Mouse (Mus musculus) cerebellum, adult 9-10 months (tissue): ENCODE measurements around the gene Shisa3.

Source experiments
- DNase-seq: peaks from one replicate; pipeline ENCODE4 v3.0.0; 2022

The Shisa3 gene

GRCm38 (mm10) chr5:67633831-67634268, 26.2 kb downstream of the Shisa3 start:
- DNase-seq = no peak

- no peak for DNase-seq
These were observed 26.7 kb downstream of the Shisa3 start for GRCm38 (mm10) chr5:67634339-67634738.

- DNase-seq = no peak
These were observed 33.1 kb downstream of the Shisa3 start for GRCm38 (mm10) chr5:67640596-67641312.

DNA sequence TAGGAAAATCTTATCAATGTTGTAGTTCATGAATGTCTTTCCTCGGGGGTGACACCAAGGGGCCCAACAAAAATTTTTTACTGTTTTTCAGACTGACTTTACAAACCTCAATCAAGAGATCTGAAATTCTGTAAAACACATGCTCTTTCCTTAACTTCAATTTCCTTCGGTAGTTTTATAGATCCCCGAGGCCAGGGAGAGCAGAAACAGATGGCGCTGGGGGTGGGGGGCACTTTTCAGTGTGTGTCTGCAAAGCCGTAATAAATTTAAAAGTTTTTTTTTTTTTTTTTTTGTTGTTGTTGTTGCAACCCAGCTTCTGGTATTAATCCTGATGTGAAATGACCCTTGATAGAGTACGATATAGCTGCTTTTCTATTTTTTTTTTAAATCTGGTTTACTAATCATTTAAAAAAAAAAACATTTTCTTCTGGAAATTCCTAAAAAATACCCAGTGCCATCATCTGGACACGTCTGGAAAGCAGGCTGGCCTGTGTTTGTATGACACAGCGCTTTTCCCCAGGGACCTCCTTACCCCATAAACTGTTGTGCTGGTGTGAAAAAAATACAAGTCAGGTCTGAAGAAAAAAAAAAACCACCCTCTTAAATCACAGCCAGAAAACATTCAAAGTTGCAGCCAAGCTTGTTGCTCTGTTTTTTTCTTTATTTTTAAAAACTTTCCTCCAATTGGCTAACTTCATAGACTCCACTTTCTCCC, 33.9 kb downstream of the Shisa3 start:
- no peak for DNase-seq

GRCm38 (mm10) chr5:67643537-67644255, 36.0 kb downstream of the Shisa3 start:
- no peak for DNase-seq

DNA sequence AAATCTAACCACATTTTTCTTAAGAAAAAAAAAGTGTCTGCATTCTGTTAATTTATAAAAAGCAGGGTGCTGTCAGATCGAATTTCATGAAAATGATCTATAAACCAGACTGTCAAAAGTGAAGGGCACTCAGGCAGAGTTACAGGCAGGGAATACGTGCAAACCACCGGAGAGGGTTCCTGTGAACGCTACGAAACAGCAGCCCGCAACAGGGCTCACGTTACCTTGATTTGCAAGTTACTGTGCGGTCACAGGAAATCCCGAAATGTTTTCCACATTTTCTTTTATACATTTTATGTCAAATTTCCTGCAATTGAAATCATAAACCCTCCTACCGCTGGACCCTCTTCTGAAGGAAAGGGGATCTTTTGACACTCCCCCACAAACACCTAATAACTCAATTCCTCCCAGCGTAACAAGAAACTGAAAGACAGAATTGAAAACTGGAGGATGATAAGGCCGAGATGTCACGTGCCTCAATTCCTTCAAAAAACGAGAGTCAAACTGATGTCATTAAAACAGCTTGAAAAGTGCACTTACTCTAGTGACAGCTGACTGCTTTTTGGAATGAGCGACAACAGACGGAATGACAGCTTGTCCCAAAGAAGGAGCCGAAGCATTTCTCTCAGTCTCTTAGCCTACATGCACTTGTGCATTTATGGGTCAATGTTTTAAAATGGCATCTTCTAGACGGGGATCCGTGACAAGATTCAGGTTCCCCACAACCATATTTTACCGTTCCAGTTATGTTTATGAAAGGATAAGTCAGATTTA, 39.3 kb downstream of the Shisa3 start:
- no peak for DNase-seq

DNA sequence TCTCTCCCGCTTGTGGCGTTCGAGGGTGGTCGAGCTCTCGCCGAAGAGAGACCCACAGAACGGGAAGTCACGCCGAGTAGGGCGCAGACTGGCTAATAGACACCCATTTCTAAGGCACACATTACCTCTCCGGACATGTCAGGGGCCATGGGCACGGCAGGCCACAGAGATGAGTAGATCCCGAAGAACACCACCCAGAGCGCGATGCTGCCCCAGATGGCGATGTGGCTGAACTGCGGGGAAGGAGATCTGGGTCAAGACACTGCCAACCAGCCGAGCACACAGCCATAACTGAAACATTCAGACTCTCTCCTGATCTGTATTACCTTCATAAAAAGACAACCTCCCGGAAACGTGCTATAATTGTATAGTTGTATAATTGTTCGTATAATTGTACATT, 39.9 kb downstream of the Shisa3 start:
- DNase-seq = no peak

DNA sequence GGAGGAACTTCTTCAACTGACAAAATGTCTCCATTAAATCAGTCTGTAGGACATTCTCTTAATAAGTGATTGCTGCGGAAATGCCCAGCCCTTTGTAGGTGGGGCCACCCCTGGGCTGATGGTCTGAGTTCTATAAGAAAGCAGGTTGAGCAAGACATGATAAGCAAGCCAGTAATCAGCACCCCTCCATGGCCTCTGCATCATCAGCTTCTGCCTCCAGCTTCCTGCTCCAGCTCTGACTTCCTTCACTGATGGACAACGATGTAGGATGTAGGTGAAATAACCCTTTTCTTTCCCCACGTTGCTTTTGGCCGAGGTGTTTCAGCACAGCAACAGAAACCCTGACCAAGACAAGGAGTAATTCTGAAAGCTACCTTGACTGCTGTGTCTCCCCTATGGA, 41.5 kb downstream of the Shisa3 start:
- DNase-seq = no peak

- DNase-seq = no peak
These were observed 42.3 kb downstream of the Shisa3 start for GRCm38 (mm10) chr5:67650021-67650420.

DNA sequence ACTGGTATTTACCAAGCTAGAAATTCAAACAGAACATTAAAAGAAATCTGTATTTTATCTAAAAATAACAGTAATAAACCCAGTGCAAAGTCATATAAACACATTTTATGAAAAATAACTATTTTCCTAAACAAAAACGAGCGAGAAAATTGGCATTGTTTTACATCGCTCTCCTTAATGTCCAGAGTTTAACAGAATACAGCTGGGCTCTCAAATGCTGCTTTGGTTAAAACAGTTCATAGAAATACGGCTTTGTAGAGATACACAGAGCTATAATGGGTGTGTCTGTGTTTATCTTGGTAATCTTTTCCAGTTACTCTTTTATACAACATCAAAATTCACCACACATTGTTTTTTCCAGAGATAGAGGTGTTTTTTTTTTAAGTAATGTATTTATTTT, 44.8 kb downstream of the Shisa3 start:
- DNase-seq = no peak

DNA sequence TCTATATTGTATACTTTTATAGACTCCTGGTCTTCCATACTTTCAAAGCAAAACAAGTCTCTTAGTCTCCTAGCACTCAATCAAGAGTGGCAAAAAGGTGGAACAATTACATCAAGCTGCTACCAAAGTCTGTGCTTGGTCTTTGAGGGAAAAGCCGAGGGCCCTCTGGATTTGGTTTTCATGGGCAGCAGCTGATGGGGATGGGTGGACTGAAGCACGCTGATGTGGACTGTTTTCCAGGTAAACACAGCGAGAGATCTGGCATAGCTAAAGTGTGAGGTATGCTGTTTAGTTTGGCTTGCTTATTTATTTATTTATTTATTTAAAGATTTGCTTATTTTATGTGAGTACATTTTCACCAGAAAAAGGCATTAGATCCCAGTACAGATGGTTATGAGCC, 45.9 kb downstream of the Shisa3 start:
- no peak for DNase-seq

- DNase-seq = peak; percentile 50
These were observed 46.9 kb downstream of the Shisa3 start for GRCm38 (mm10) chr5:67654572-67654971.

GRCm38 (mm10) chr5:67655696-67656519, 48.2 kb downstream of the Shisa3 start:
- DNase-seq = no peak

DNA sequence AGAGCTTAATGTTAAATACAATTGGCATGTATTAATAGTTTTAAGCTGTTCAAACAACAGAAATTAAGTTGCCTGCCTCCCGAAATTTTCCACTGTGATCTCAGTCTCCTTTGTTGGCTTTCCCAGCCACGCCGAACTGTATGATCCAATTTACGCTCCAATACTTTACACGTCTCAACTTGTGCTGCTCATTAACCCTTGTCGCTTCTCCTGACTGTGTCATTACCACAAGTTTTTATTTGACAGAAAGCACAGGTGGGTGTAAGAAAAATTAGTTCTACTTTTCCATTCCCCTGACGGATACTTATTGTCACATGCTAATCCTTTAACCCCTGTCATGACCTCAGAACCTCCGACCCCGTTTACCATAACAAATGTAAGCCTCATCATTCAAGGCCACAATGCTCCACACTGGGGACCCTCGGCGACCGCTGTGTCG, 49.2 kb downstream of the Shisa3 start:
- DNase-seq = no peak

DNA sequence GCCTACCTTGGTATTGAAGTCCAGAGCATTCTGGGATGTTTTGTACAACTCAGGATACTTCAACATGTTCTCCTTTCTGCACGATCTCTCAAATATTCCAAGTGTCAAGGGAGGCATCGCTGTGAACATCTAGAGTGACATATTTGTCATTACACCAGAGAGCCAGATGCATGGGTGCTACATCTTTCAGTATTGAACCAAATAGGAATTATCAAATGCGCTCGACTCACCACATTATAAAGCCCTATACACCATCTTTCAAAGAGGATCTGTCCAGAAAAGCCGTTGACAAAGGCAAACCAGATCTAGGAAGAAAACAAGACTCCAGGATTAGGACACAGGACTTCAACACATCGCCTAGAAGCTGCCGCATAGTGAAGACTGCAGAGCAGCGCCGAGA, 52.2 kb downstream of the Shisa3 start:
- DNase-seq = no peak

- no peak for DNase-seq
These were observed 55.0 kb downstream of the Shisa3 start for GRCm38 (mm10) chr5:67662715-67663114.

DNA sequence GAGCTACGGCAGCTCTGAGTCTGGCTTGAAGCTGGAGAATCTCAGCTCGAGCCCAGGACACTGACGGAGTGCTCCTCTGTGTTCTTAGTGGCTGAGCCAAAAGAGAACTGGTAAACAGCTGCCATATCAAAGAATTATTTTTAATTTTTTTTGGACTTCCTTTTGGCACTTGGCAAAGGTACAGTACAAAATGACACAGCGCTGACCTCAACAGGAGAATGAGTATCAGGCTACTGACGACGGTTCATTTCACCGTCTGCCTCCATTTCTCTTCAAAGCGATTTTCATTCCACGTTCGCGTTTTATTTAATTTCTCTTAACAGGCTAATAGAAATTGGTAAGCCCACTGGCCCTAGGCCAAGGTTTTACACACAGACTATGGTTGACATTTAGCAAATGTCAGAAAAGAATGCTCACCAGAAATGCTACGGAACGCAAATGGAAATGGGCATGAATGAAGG, 61.8 kb downstream of the Shisa3 start:
- peak; percentile 56 for DNase-seq

GRCm38 (mm10) chr5:67670158-67670557, 62.5 kb downstream of the Shisa3 start:
- no peak for DNase-seq

DNA sequence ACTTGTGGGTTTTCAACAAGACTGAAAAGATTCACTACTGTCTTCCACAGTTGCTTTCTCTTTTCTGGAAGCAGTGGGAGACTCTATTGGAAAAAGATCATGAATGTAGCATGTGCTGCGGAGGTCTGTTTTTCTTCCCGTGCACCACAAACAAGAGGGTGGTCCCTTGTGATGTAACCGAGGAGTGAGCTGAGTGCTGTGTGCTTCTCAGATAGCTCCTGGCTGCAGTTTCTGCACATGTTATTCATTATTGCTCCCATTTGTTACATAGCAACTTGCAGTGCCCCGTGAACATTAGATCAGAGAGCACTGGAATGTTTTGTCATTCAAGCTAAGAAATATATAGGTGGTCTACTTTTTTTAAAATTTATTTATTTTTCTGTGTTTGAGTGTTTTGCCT, 65.3 kb downstream of the Shisa3 start:
- DNase-seq = no peak
